Mouse (Mus musculus) embryonic fibroblast, embryonic 13.5 days (primary cell): Measurements from ENCODE around the gene Thap12.

ENCODE experiments used
- CTCF ChIP-seq: IDR thresholded peaks from 2 replicates; pipeline ENCODE4 v1.5.1; 2011; ENCODE audit warnings: mild to moderate bottlenecking, control low read depth, low read length, moderate library complexity, borderline replicate concordance; ENCODE audit not compliant: insufficient read depth
- POLR2A ChIP-seq: IDR thresholded peaks from 2 replicates; pipeline ENCODE4 v1.6.1; 2011; ENCODE audit warnings: low read depth, mild to moderate bottlenecking, control low read depth, low read length, moderate library complexity

- TF ChIP-seq POLR2A (no peak), CTCF (no peak)
Observed at GRCm38 (mm10) chr7:98665726-98666125, 37.2 kb upstream of the Thap12 start.
